Comparison of ENCODE assay signal across 22 mouse cellular contexts in genomic region chr13:93886999-93887398, GRCm38 (mm10).
DNase-seq lines count a peak whose midpoint lies in the region; ATAC-seq lines count a peak whose summit lies in the region.
"Had no signal": no experiment of that assay in that cellular context is flagged by ENCODE, and none has a peak within 500 bp of the region (broad histone marks: within the 10 kb centered on the region; RNA-seq: fewer than 3 reads in every experiment).

No protein-coding gene starts in this region.

- H3K9me3 ChIP-seq in heart, embryonic 10.5 days: no peaks in the 10 kb centered on the region
- H3K9me3 ChIP-seq in heart, embryonic 14.5 days (ENCODE audit: control insufficient read depth, low read length): no peaks in the 10 kb centered on the region
- H3K9me3 ChIP-seq in limb, embryonic 15.5 days: no peaks in the 10 kb centered on the region
- no peaks in the 10 kb centered on the region for H3K9me3 ChIP-seq in limb, embryonic 10.5 days (replicated peaks)
- H3K9me3 ChIP-seq: embryonic facial prominence, embryonic 12.5 days; forebrain, embryonic 12.5 days; hindbrain, embryonic 12.5 days had no signal

- H3K4me3 ChIP-seq in heart, embryonic 10.5 days: no peak overlapping the region
- H3K4me3 ChIP-seq in heart, embryonic 14.5 days (ENCODE audit: control insufficient read depth in 1 of 2, insufficient read depth in 1 of 2, low read depth in 1 of 2, low read length in 2 of 2): no peak overlapping the region
- H3K4me3 ChIP-seq in limb, embryonic 15.5 days: no peak overlapping the region
- no peak overlapping the region for H3K4me3 ChIP-seq in limb, embryonic 10.5 days
- H3K4me3 ChIP-seq: embryonic facial prominence, embryonic 12.5 days; forebrain, embryonic 12.5 days; hindbrain, embryonic 12.5 days had no signal

- peak overlapping the region; percentile 32 for H3K4me2 ChIP-seq in heart, embryonic 14.5 days (ENCODE audit: low read length)
- H3K4me2 ChIP-seq in limb, embryonic 15.5 days: no peak overlapping the region
- H3K4me2 ChIP-seq: embryonic facial prominence, embryonic 12.5 days; forebrain, embryonic 12.5 days; hindbrain, embryonic 12.5 days had no signal

- H3K36me3 ChIP-seq in heart, embryonic 10.5 days: no peaks in the 10 kb centered on the region
- no peaks in the 10 kb centered on the region for H3K36me3 ChIP-seq in heart, embryonic 14.5 days (ENCODE audit: control insufficient read depth, insufficient read depth, low read length)
- no peaks in the 10 kb centered on the region for H3K36me3 ChIP-seq in limb, embryonic 15.5 days
- H3K36me3 ChIP-seq in limb, embryonic 10.5 days: no peaks in the 10 kb centered on the region
- H3K36me3 ChIP-seq: embryonic facial prominence, embryonic 12.5 days; forebrain, embryonic 12.5 days; hindbrain, embryonic 12.5 days had no signal

- no peak overlapping the region for H3K9ac ChIP-seq in heart, embryonic 14.5 days (ENCODE audit: low read length)
- no peak overlapping the region for H3K9ac ChIP-seq in limb, embryonic 15.5 days
- H3K9ac ChIP-seq: embryonic facial prominence, embryonic 12.5 days; forebrain, embryonic 12.5 days; hindbrain, embryonic 12.5 days had no signal

- WGBS in heart, embryonic 10.5 days: 72% methylated on average over 5 of the region's 5 CpGs
- WGBS in heart, embryonic 14.5 days: 64% methylated on average over 5 of the region's 5 CpGs
- 88% methylated on average over 5 of the region's 5 CpGs for WGBS in limb, embryonic 15.5 days
- 97% methylated on average over 5 of the region's 5 CpGs for WGBS in limb, embryonic 10.5 days

- peaks cover 39% of the 10 kb centered on the region for H3K4me1 ChIP-seq in heart, embryonic 10.5 days
- H3K4me1 ChIP-seq in heart, embryonic 14.5 days (ENCODE audit: control insufficient read depth in 2 of 2, insufficient read depth in 2 of 2, low read length in 2 of 2): peaks cover 11 to 16% of the 10 kb centered on the region in 2 experiments
- peaks cover 11% of the 10 kb centered on the region for H3K4me1 ChIP-seq in limb, embryonic 15.5 days
- peaks cover 17% of the 10 kb centered on the region for H3K4me1 ChIP-seq in limb, embryonic 10.5 days
- H3K4me1 ChIP-seq: embryonic facial prominence, embryonic 12.5 days; hindbrain, embryonic 12.5 days had no signal

- ATAC-seq in heart, embryonic 14.5 days (ENCODE audit: insufficient number of reproducible peaks, insufficient read depth, low FRiP score, low read depth): peak; percentile 65
- no peak for ATAC-seq in limb, embryonic 15.5 days (ENCODE audit: insufficient number of reproducible peaks, low FRiP score, low TSS enrichment, low read depth)
- ATAC-seq in activated CD4-positive, CD25-positive, alpha-beta regulatory T cell, adult 4 months: no peak
- ATAC-seq: hindbrain, embryonic 16.5 days; inflammation-experienced regulatory T-cells, adult 6 months; intestine, postnatal 0 days had no signal

- no peaks in the 10 kb centered on the region for H3K27me3 ChIP-seq in heart, embryonic 10.5 days (ENCODE audit: insufficient read depth, poor library complexity, severe bottlenecking)
- H3K27me3 ChIP-seq in heart, embryonic 14.5 days (ENCODE audit: control insufficient read depth, insufficient read depth, low read length): no peaks in the 10 kb centered on the region
- H3K27me3 ChIP-seq in limb, embryonic 15.5 days: no peaks in the 10 kb centered on the region
- H3K27me3 ChIP-seq in limb, embryonic 10.5 days (ENCODE audit: low read depth, poor library complexity, severe bottlenecking): no peaks in the 10 kb centered on the region
- H3K27me3 ChIP-seq: embryonic facial prominence, embryonic 12.5 days; forebrain, embryonic 12.5 days; hindbrain, embryonic 12.5 days had no signal

- peak overlapping the region; percentile 65; the same call in 1 of the 2 replicates for H3K27ac ChIP-seq in heart, embryonic 10.5 days
- peak overlapping the region; percentile 55 to 66 for H3K27ac ChIP-seq in heart, embryonic 14.5 days (replicated peaks in 1 of 2; ENCODE audit: control insufficient read depth in 1 of 2, insufficient read depth in 1 of 2, low read depth in 2 of 2, low read length in 2 of 2)
- H3K27ac ChIP-seq in limb, embryonic 15.5 days: peak overlapping the region; percentile 33; the same call in 1 of the 2 replicates
- H3K27ac ChIP-seq in limb, embryonic 10.5 days: no peak overlapping the region
- H3K27ac ChIP-seq: embryonic facial prominence, embryonic 12.5 days; forebrain, embryonic 12.5 days; hindbrain, embryonic 12.5 days had no signal

- intact Hi-C loops in heart, postnatal 14 days (cut with DNase I): no loop called here

- DNase-seq in heart, embryonic 10.5 days (ENCODE audit: low spot score): no peak
- DNase-seq in heart, adult 9 months (ENCODE audit: low spot score in 2 of 2): no peak
- DNase-seq in heart, postnatal 14 days: no peak
- no peak for DNase-seq in limb, embryonic 10.5 days (ENCODE audit: low spot score)
- DNase-seq in brain, adult 2 months (ENCODE audit: low read depth, low spot score): peak; percentile 54
- DNase-seq: adrenal gland, adult 8-10 months; adrenal gland, postnatal 36 days; cerebellum, adult 11 months; cerebellum, adult 8-10 months; cerebellum, postnatal 14 days; embryo, embryonic 11 days; gastrocnemius, postnatal 10 days; kidney, adult 8-10 months had no signal
